Mouse (Mus musculus): ENCODE data around the gene Gm525.
"Not testable (repeated sequence)": the region's sequence is repeated elsewhere in the genome, so short reads cannot be mapped to it uniquely, and the experiment has no call there.

Gene Gm525

GRCm38 (mm10) chr11:89073541-89073940 lies at the start of gene Gm525:
Gm525 (plus strand) TSS chr11:89073841.
- DNase-seq: no peak

DNA sequence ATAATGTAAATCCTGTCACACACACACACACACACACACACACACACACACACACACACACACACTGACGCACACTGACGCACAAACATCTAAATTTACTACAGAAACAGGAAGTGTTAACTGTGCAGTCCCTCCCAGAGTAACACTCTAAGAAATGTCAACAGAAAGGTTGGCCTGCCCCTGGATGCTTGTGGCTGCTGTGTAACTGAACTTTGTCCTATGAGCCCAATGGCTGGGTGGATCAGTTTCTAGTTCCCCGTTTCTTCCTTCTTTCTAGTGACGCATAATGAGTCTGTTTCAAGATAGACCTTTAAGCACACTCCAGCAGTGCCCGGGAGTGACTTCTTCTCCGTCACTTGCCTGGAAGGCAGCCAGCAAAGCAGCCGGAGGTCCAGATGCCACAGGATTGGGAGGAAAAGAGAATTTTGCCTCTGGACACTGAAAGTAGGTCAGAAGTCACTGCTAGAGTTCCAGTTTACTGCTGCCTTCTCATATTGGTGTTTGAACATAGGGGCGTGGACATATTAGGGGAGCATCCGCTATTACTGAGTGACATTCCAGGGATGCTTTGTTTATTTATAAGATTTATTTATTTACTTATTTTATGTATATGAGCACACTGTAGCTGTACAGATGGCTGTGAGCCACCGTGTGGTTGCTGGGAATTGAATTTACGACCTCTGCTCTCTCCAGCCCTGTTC lies 49.3 kb upstream of the Gm525 start:
- peak; percentile 52 for DNase-seq

DNA sequence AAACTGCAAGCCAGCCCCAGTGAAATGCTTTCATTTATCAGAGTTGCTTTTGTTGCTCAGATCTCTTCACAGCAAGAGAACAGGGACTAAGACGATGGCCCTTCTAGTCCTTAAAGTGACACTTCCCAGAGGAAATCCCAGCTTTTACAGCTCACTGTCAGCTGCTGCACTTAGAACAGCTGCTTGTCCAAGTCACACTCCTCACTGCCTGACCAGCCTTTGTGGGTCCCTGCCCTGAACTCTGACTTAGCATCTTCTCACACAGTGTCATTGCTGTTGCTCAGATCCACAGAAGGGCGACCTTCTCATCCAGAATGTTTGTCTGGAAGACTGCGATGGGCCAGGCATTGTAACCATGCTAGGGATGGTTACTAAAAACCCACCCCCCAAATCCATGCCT lies 48.0 kb upstream of the Gm525 start:
- DNase-seq: no peak

DNA sequence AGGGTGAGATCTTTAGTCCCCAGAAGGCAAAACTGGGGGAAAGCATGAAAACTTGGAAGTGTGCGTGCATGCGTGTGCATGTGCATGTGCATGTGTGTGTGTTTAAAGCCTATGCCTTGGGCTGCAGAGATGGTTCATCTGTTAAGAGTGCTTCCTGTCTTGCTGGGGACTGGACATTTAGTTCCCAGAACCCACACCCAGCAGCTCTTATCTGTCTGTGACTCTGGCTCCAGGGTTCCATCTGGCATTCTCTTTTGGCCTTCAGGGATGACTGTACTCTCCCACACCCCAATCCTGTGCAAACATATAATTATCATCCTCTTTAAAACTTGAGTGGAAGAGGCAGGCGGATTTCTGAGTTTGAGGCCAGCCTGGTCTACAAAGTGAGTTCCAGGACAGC lies 47.5 kb upstream of the Gm525 start:
- no peak for DNase-seq

DNA sequence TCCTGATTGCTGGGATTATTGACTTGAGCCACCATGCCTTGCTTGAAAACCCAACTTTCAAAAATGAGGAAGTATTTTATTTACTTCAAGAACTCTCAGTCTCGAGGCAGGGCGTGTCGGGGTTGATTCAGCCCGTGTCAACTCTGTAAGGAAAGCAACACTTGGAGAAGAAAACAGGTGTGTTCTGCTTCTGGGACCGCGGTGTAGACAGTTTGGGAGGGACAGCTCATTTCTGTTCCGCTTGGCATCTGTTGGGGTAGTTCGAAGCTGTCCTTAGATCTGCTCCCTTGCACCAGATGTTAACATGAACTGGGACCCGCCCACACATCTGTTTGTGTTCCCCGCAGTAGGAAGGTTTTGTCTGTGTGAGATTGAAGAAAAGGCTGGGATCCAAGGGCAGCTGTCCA lies 45.7 kb upstream of the Gm525 start:
- DNase-seq: peak; percentile 17

DNA sequence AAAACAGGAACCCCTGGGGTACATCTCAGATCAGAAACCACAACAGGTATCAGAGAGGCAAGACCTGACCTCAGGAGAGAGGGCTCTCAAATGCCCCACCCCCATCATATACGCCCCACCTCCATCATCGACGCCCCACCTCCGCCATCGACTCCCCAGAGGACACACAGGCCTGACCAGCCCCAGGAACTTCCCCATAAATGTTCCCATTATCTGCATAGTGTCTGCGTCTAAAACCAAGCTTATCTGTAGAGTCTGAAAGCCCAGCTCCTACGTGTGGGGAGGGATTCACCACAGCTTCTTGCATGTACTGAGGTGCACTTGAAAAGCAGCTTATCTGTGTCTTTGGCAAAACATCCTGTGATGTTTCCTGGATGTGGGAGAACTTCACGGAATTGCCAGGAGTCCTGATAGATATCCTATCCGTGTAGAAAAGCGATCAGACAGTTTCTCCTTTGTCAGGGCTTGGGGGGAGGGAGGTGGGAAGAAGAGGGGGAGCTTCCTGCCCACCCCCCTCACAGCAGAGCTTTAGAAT lies 44.7 kb upstream of the Gm525 start:
- peak; percentile 63 for DNase-seq

- DNase-seq: no peak
Measured at GRCm38 (mm10) chr11:89030552-89030951, 43.1 kb upstream of the Gm525 start.

- DNase-seq: no peak
Measured at GRCm38 (mm10) chr11:89031189-89031588, 42.5 kb upstream of the Gm525 start.

DNA sequence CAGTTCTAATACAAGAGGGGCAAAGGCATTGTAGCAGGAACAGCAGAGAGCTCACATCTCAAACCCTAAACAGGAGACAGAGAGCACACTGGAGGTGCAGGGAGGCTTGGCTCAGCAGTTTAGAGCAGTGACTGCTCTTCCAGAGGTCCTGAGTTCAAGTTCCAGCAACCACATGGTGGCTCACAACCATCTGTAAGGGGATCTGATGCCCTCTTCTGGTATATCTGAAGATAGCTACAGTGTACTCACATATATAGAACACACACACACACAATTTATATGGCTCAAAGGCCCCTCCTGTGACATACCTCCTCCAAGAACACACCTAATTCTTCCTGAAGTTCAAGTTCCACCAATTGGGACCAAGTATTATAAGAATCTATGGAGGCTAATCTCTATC lies 39.0 kb upstream of the Gm525 start:
- DNase-seq: no peak

DNA sequence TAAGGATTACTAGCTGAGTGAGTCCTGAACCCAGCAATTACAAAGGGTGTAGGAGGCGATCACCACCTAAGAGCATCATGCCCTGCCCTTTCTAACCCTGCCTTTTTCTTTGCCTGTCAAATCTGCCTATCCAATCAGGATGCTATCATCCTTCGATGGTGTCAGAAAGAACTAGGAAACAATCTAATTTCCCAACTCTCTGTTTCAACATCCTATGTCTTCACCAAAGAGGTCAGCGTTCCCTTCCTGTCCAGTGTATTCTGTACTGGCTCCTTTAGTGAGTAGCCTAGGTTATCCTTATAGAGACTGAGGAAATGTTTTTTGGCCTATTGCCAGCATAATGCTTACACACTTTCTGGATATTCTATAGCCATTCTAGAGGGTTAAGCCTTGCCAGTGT lies 38.1 kb upstream of the Gm525 start:
- no peak for DNase-seq

- DNase-seq: no peak
Measured at GRCm38 (mm10) chr11:89038496-89038895, 35.1 kb upstream of the Gm525 start.

DNA sequence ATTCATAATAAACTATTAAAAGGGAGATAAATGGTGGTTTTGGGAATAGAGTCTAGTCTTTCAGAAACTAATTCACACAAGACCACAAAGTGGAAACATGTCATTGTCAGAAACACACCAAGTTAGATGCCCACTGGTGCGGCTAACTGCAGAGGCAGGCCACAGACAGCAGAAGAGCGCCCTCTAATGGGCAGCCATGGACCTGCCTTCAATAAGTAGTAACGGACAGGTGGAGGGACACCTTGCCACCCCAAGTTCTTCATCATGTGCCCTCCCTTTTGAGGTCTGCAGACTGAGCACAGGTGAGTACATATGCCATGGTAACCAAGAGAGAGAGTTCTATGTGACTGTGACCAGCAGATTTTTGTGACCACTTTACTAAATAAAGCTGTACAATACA lies 34.3 kb upstream of the Gm525 start:
- peak; percentile 71 for DNase-seq

DNA sequence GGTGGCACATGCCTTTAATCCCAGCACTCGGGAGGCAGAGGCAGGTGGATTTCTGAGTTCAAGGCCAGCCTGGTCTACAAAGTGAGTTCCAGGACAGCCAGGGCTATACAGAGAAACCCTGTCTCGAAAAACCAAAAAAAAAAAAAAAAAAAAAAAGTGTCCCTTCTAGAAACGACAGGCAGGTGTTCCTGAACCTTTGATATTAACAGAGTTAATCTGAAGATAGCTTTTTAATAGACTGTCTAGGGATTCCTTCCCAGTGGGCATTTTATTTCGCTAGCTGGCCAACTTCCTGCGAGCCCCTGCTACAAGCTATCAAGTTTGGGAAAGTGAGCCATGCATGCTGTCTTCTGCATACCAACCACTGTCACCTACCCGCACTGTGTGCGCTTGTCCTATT lies 32.6 kb upstream of the Gm525 start:
- not testable (repeated sequence) for DNase-seq

- no peak for DNase-seq
Measured at GRCm38 (mm10) chr11:89043046-89043445, 30.6 kb upstream of the Gm525 start.

GRCm38 (mm10) chr11:89045501-89045900 lies 28.1 kb upstream of the Gm525 start:
- DNase-seq: not testable (repeated sequence)

GRCm38 (mm10) chr11:89046021-89046420 lies 27.6 kb upstream of the Gm525 start:
- DNase-seq: no peak

DNA sequence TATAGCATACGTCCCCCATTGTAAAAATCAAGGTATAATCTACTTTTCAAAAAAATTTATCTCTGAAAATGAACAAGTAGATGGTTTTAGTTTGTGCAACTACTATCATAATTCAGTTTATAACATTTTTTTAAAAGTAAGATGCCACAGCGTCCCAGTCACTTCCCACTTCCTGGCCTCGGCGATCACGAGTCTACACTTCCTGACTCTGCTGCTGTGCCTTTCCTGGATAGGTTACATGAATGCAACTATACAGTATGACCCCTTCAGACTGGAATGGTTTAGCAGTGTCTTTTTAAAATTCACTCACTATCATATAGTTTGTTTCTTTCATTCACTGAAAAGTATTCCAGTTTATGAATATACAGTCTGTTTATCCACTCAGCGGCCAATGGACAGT lies 21.9 kb upstream of the Gm525 start:
- no peak for DNase-seq

DNA sequence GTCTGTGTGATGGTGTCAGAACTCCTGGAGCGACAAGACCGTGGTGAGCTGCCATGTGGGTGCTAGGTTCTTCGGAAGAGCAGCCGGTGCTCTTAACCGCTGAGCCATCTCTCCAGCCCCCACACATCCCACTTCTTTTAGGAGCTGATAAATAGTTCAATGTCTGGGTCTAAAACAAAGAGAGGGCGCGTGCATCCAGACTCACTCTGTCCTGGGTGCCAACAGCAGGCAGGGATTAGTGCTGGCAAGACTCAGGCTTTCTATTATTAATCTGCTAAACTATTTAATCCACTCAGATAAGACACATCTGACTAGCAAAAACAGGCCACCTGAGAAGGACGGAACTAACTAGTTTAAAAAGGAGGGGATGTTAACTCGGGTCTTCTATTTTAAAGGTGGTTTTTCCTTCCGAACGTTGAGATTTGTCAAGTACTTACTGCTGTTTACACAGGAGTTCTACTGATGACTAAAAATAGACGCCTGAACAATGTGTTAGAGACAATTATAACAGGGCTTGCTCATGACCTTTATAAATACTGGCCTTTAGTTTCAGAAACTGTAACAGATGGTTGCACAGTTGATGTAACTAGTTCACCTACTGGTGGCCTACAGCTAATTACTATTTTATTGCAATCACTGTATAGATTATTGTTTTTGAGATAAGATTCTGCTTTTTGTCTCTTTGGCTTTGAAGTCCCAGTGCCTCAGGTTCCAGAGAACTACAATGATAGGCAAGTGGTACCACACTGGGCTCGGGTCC lies 17.5 kb upstream of the Gm525 start:
- DNase-seq: no peak

- DNase-seq: peak; percentile 38
Measured at GRCm38 (mm10) chr11:89058515-89059270, 14.9 kb upstream of the Gm525 start.

GRCm38 (mm10) chr11:89059919-89060422 lies 13.7 kb upstream of the Gm525 start:
- DNase-seq: peak; percentile 38

GRCm38 (mm10) chr11:89060423-89061089 lies 13.1 kb upstream of the Gm525 start:
- DNase-seq: peak; percentile 94

DNA sequence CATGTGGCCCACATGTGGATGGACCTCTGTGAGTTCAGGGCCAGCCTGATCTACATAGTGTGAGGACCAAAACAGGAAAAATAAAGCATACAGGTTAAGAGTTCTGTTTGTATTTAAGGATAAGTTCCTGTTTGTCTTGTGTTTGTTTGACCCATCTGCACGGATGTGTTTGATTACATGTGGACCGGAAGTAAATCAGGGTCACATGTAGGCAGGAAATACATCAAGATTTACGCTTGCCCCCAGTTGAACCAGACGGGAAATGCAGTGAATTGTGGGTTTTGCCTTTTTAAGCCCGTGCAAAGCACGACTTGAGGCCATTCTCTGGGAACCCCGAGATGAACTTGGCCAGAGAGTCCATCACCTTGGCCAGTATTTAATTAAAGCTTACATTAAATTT lies 12.3 kb upstream of the Gm525 start:
- DNase-seq: no peak

DNA sequence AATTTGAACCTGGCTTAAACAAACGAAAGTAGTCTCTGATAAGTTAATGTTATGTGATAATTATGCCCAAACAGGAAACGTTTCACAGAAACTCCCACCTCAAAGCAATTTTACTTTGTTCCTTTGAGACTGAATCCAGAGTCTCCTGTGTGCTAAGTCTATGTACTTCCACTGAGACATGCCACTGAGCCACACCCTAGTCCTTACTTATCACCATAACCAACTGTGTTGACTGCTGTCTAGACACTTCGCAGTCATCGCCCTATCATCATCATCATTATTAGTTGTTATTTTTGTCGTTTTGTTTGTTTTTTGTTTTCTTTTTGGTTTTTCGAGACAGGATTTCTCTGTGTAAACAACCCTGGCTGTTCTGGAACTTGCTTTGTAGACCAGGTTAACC lies 9.3 kb upstream of the Gm525 start:
- DNase-seq: peak; percentile 28

Data from liver (tissue).